Mouse (Mus musculus) v-Abl transformed pro-B cells (cell line): ENCODE measurements around the gene Trip11.
"Not testable (repeated sequence)": the region's sequence is repeated elsewhere in the genome, so short reads cannot be mapped to it uniquely, and the experiment has no call there.

Source experiments
- in situ Hi-C, 2 experiments: fragments of 400-800 bp; cut with MboI; formaldehyde crosslinking; loops; one replicate each; pipeline ENCODE4 v1.15.1; 2025; ENCODE audit not compliant: unreplicated experiment in 2 of 2

The Trip11 gene

DNA sequence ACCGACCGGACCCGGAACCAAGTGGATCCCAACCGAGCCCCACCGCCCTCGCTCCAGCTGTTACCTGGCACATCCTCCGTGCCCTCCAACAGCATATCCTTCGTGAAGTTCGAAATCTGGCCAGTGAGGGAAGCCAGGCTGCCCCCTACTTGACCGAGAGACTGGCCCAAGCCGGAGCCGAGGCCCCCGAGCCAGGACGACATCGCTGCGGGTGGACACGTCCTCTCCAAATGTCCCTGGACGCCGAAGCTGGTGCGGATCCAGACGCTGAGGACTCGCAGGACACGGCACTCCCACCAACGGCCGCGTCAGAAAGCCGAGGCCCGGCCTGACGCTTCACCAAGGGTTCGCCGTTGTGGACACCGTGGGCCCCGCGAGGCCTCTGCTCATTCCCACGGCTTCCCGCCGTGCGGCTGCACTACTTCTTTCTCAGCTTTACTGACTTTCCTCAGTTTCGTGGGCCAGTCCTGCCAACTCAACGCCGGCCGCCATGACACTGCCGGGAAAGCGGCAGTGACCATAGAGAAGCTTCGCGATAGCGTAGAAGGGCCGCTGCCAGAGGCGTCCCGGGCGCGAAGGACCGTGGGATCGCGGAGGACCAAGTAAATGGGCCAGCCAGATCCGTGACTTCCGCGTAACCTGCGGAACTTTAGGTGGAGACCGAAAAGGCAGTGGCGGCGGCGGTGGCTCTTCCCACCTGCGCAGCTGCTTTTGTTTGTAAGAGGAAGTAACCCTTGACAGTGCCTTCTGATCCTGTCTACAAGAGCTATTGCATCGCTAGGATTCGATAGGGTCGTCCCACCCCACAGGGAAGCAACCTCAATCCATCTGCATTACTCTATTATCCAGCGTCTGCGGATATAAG lies at the start of gene Trip11:
TSS of gene Trip11 (minus strand) at position 642 of the 865 bp plus-strand sequence.
- in situ Hi-C loops: no loop called here

DNA sequence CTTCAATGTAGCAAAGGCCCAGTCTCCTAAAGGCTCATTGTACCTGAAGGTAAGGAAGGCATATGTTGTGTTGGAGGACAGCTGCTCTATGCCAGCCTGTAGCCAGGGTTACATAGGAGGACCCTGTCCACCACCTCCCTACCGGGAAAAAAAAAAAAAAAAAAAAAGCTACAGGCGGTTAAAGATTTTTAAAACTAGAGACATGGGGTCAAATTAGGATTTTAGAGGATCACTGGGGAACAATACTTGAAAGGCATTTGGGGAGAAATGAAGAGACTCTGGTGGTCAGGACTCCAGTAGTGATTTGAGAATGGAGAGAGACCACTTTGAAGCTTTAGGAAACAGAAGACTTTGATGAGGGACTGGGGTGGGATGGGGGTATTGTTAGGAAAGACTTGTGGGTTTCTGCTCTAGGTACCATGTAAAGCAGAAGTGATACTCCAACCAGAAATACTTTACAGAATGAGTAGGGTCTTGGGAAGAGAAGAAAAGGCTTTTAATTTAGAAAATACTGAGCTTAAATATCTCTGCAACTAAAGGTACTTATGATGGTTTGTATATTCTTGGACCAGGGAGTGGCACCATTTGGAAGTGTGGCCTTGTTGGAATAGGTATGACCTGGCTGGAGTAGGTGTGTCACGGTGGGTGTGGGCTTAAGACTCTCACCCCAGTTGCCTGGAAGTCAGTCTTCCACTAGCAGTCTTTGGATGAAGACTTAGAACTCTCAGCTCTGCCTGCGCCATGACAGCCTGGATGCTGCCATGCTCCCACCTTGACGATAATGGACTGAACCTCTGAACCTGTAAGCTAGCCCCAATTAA lies 46.1 kb upstream of the Trip11 start:
- in situ Hi-C loops: not testable (repeated sequence)

DNA sequence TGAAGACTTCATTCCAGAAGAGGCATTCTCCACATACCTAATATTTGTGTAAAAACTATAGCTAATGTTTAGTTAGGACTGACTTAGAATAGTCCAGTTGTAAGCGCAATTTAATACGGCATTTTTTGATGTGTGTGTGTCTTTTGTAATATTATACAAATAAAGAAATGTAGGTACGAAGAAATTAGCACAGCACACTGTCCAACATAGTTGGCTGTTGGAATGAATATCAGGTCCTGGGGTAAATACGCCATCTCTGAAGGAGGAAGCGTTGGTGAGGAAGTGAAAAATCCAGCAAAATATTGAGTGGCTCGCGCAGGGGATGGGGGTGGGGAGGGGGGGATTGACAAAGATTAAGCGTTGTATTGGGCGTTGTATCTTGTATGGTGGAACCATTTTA lies 45.5 kb upstream of the Trip11 start:
- in situ Hi-C loops: no loop called here

DNA sequence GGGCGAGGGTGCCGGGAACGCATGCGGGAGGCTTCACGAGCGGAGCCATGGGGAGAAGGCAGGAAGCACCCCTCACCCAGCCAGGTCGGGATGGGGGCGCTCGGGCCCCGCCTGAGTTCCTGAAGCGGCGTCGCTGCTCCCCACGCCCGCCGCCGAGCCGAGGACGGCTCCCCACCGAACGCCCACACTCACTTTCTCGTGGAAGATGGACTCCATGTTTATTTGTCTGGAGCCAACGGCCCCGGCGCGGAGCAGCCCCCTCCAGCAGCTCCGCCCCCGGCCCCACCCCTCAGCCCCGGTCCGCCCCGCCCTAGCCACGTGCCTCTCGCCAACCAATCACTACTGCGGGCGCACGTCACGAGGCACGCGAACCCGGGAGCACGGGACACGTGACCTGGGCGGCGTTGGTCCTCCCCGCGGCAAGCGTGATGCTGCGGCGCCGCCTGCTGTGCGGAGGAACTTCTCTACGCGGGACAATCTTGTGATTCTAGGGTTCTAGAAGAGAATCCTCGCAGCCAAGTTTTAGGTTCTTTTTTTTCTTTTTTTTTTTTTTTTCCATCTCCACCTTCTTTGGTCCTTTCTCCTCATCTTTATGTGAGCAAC lies 45.0 kb upstream of the Trip11 start, which contains the start of gene Atxn3:
TSS of gene Atxn3 (minus strand) at position 305 of the 603 bp plus-strand sequence.
- in situ Hi-C loops: no loop called here

DNA sequence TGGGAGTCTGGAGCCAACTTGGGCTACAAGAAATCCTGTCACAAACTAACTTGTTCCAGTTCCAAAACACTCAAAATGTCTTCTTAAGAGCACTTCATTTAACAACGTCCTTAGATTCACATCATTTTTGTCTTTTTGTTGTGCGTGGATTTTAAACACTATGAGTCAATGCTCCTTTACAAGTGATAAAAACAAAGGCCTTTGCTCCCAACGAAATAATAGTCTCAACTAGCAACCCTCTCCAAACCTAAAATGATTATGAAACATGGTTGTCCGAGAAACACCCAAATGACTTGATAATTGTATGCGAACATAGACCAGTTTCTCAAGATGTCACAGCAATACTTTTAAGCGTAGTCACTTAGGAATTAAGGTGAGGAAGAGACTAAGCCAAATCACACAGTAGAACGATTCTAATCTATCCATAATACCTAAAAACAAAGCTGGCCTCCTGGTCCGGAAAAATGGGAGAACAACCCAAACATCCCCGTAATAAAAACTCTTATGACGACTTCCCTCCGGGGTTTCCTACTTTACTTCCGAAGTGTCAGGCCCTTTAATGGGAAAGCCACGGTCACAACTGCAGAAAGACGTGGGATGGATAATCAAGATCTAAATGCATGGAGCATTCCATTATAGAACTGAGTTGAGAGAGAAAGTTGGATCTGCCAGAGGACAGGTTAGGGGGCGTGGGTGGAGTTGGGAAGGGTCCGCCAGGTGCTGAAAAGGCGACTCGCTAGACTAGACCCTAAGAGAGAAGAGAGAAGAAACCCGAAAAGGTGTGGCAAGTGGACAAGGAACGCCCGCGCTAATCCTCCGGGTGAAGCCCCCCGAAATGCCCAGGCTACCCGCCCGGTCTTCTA lies 44.2 kb upstream of the Trip11 start:
- in situ Hi-C loops: no loop called here

DNA sequence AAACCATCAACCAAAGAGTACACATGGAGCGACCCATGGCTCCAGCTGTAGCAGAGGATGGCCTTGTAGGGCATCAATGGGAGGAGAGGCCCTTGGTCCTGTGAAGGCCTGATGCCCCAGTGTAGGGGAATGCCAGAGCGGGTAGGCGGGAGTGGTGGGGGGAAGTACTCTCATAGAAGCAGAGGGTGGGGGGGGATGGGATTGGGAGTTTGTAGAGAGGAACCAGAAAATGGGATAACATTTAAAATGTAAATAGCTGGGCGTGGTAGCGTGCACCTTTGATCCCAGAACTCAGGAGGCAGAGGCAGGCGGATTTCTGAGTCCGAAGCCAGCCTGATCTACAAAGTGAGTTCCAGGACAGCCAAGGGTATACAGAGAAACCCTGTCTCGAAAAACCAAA lies 42.8 kb upstream of the Trip11 start:
- in situ Hi-C loops: not testable (repeated sequence)

DNA sequence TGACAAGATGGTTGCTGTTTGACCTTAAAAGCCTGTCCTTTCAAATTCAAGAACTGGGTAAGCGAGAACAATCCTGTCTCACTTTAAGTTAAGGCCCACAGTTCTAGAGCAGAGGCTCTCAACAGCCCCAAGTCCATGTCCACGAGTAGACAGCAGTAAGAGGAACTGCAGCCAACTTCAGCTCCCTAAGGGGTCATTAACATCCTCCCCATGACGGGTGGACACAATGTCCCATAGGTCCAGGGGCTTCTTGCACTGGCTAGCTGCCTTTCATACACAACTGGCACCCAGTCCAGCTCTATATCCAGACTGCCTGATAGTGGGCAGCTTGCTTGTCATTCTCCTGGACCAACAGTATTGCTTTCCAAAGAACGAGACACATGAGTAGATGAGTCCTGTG lies 35.7 kb upstream of the Trip11 start:
- in situ Hi-C loops: no loop called here

DNA sequence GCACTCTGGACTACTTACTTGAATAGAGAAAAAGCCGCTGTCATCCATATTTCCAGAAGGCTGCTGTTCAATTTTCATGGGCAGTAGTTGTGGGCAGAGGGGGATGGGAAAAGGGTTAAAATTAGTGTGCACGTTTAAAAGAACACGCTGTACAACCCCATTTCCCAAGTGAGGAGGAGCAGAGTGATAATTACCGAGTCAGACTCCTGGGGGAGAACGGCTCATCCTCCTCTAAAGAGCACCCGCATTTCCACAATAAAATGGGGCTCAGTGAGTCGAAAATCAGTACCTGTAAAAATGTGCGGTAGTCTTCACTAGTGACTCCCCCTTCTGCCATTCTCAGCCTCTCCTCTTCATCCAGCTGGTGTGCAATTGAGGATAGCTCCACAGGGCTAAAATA lies 34.9 kb upstream of the Trip11 start:
- in situ Hi-C loops: no loop called here

DNA sequence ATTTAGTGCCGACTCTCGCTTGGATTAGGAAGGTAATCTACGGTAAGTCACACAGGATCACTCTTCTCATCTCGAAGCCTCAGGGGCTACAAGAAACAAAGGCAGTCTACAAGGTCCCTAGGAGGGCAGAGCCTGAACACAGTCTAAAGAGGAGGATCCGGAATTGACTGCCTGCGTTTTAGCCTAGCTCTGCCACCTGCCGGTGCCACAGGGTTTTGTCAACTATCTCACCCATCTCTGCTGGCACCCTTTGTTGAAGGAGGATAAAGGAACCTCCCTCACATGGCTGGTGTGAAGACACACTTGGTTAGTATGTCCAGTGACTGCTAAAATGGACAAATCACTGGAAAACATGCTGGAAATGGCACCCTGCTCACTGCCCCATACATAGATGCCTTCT lies 24.5 kb upstream of the Trip11 start:
- in situ Hi-C loops: no loop called here

DNA sequence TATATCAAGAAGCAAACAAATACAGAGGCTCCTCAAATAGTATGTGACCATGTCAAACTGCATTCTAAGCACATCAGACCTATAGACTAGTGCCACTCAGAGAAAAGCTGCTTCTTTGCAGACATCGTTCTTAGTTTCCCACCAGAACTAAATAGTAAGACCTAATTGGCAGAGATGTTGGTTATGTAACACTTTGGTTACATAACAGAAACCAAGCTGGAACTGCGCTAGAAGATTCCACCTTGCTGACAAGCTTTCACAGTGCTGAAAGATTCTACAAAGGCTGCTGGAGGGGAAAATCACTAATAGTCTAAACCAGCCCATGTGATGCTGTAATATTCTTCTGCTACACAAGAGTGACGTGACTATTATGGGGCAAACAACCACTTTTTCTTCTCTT lies 22.2 kb upstream of the Trip11 start:
- in situ Hi-C loops: no loop called here

DNA sequence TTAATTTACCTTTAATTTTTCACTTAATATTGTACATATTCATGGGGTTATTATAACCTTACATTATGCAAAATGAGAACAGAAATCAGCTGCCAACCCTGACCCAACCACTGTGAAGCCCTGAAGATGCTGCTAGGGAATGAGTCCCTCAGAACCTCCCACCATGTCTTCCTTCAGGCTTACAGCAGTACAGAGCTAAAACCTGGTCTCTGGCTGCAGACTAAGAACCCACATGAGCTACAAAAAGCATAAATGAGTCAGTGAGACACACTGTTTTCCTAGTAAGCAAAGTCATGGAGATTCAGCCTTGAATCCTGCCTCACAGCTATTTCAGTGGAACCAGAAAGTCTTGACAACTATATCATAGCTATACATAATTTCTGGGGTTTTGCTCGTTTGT lies 15.4 kb upstream of the Trip11 start:
- in situ Hi-C loops: no loop called here

DNA sequence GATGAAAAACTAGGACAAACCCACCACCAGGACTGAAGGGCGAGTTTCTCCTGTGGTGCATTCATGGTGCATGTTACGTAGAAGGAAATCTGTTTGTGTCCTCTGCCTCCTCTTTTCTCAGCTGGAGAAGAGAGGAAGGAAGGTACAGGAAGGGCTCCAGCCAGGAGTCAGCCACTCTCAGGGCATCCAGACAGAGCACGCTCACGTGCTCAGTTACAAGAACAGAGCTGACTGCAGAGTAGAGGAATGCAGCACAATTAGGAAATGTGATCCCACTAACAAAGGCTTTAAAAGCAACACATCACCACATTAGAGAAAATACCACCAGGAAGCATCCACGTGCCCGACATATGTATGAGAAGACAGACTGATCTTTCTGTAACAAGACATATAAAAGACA lies 9.2 kb upstream of the Trip11 start:
- in situ Hi-C loops: no loop called here

DNA sequence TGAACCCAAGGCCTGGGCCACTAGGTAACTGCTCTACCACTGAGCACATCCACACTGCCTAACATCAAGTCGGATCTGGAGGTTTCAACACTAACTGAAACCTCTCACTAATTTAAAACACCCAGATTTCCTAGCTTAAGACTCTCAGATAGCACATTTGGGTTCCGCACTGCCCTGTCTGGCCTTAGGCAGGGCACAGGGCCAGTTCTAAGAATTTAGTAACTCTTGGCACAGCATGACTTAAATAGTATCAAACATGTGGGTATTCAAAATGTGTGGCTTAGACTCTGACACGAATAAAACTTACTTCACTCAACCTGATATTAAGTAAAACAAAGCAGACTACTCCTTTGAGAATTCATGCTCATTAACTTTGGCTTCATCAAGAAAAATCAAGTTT lies 6.8 kb upstream of the Trip11 start:
- in situ Hi-C loops: no loop called here

DNA sequence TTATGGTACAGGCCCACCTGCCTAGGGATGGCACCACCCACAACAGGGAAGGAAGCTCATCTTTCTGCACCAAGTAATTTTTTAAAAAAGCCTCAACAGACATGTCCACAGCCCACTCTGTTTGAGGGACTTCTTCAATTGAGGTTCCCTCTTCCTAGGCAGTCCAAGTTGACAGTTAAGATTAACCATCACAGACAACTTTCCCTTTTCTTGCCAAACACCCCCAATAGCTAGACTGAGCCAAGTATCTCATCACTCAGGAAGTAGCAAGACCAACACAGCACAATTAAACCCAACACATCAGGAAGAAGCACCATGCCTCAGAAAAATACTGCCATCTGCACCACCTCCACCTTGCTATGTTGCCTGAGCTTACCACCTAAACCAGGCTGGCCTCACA lies 4.1 kb upstream of the Trip11 start:
- in situ Hi-C loops: no loop called here

DNA sequence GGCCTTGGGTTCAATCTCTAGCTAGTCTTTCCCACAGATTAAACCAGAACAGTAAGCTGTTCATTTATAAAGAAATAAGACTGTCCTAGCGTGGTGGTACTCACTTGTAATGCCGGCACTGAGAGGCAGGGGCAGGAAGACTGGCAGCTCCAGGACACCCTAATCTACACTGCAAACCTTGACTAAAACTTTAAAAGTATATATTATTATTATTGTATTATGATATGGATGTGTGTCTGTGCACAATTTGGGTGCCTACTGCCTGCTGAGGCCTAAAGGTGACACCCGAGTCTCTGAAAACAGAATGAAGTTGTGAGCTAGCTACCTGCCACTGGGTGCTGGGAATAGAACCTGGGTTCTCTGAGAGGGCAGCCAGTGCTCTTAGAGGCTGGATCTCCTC lies 1.7 kb downstream of the Trip11 start:
- in situ Hi-C loops: no loop called here

DNA sequence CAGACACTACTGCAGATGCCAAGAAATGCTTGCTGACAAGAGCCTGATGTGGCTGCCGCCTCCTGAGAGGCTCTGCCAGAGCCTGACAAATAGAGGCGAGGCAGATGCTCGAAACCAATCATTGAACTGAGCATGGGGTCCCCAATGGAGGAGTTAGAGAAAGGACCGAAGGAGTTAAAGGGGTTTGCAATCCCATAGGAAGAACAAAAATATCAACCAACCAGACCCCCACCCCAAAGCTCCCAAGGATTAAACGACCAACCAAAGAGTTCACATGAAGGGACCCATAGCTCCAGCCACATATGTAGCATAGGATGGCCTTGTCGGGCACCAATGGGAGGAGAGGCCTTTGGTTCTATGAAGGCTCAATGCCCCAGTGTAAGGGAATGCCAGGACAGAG lies 2.7 kb downstream of the Trip11 start:
- in situ Hi-C loops: no loop called here

DNA sequence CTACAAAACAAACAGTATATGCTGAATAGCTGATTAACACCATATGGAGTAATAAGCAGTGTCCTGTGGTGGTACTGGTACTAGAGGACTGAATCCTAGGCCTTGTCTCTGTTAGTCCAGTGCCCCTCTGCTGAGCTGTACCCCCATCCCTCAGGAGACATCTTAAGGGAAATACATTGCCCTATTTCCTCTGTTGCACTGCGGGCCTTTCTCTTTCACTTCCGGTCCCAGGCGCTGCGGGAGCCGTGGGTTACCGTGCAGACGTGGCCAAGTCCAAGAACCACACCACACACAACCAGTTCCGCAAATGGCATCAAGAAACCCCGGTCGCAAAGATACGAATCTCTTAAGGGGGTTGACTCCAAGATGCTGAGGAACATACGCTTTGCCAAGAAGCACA lies 7.2 kb downstream of the Trip11 start:
- in situ Hi-C loops: no loop called here

DNA sequence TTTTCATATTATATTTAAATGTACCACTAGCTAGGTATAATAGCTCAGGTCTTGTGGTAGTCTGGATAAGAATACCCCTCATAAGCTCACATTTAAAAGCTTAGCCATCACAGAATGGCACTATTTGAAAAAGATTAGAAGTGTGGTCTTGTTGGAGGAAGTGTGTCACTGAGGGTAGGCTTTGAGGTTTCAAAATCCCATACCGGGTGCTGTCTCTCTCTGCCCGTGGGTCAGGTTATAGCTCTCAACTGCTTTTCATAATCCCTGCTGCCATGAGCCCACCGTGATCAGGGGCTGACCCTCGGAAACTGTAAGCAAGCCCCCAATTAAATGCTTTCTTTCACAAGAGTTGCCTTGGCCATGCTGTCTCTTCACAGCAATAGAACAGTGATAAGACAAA lies 8.2 kb downstream of the Trip11 start:
- in situ Hi-C loops: no loop called here

DNA sequence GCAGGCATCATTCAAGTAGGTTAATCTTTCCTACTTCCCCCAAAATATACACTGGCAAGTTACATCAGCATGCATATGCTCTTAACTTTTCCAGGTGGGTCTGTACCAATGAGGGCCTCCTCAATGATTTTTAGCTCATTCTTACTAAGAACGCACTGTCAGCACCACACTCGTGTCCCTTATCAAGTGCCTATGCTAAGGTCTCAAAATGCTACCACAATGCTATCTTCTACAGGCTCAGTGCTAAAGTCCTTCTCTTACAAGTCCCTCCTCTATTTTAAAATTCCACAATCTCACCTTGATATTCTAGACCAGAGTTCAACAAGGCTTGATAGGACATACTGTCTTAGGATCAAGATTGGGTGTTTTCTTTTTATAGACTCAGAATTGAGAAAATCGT lies 8.9 kb downstream of the Trip11 start:
- in situ Hi-C loops: no loop called here

DNA sequence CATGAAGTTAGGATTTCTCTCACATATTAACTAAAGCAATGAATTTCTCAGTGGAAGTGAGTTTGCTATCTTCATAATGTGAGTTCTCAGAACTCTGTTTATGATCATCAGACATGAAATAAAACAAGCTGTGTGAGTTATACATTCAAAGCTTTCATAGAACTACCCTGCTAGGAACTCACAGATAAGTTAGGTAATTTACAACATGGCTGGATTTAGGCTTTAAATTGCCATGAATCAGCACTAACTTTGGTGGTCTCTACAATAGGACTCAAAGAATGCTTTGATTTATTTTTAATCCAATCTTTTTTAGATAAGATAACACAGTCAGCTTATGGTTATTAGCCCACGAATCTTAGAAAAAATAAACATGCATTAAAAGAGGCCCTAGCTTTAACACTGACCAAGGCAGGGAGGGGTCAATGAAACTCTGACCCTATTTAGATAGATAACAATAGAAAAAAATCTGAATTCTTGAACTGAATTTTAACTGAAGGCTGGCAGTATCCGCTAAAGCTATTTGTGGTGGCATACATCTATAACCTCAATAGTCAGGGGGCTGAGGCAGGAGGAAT lies 13.3 kb downstream of the Trip11 start:
- in situ Hi-C loops: loop anchor here (10.0 kb wide), 2 partner anchors 85 to 855 kb away; no protein-coding TSS in a partner anchor
